Mouse (Mus musculus) kidney, postnatal 36 days (tissue): ENCODE measurements around the gene Nudt15.
A peak's percentile ranks its signal among the peaks of the same experiment; 100 is the strongest.

Experiments
- DNase-seq, 2 experiments: peaks; one replicate each; pipeline ENCODE4 v3.0.0; 2021 to 2022; ENCODE audit warnings: mixed read lengths in 2 of 2

Nudt15 gene

GRCm38 (mm10) chr14:73507702-73508376, 40.2 kb downstream of the Nudt15 start:
- DNase-seq, result no peak

GRCm38 (mm10) chr14:73507200-73507599, 40.8 kb downstream of the Nudt15 start:
- no peak for DNase-seq

- no peak for DNase-seq
These were observed 41.8 kb downstream of the Nudt15 start for GRCm38 (mm10) chr14:73506283-73506682.

GRCm38 (mm10) chr14:73503237-73503933, 44.7 kb downstream of the Nudt15 start:
- no peak for DNase-seq

- no peak for DNase-seq
These were observed 45.4 kb downstream of the Nudt15 start for GRCm38 (mm10) chr14:73502591-73503184.

GRCm38 (mm10) chr14:73501721-73502120, 46.3 kb downstream of the Nudt15 start:
- no peak for DNase-seq

GRCm38 (mm10) chr14:73501283-73501682, 46.8 kb downstream of the Nudt15 start:
- DNase-seq, result no peak

- no peak for DNase-seq
These were observed 52.3 kb downstream of the Nudt15 start for GRCm38 (mm10) chr14:73495753-73496152.

GRCm38 (mm10) chr14:73494122-73494521, 53.9 kb downstream of the Nudt15 start:
- DNase-seq, result no peak

- no peak for DNase-seq
These were observed 54.7 kb downstream of the Nudt15 start for GRCm38 (mm10) chr14:73493356-73493755.

GRCm38 (mm10) chr14:73486641-73487040, 61.4 kb downstream of the Nudt15 start:
- DNase-seq, result no peak

GRCm38 (mm10) chr14:73484366-73485110, 63.5 kb downstream of the Nudt15 start:
- peak in 1 of 2 experiments; percentile 20 for DNase-seq

GRCm38 (mm10) chr14:73483516-73484229, 64.4 kb downstream of the Nudt15 start:
- no peak for DNase-seq

GRCm38 (mm10) chr14:73479771-73480170, 68.3 kb downstream of the Nudt15 start:
- DNase-seq, result no peak

- no peak for DNase-seq
These were observed 69.7 kb downstream of the Nudt15 start for GRCm38 (mm10) chr14:73478321-73478720.

- no peak for DNase-seq
These were observed 71.0 kb downstream of the Nudt15 start for GRCm38 (mm10) chr14:73477077-73477476.

- DNase-seq, result no peak
These were observed 71.6 kb downstream of the Nudt15 start for GRCm38 (mm10) chr14:73476361-73476934.

GRCm38 (mm10) chr14:73475506-73475905, 72.5 kb downstream of the Nudt15 start:
- peak; percentile 61 to 71 for DNase-seq

GRCm38 (mm10) chr14:73474636-73475093, 73.4 kb downstream of the Nudt15 start:
- peak; percentile 41 to 67 for DNase-seq

- peak; percentile 84 for DNase-seq
These were observed 74.2 kb downstream of the Nudt15 start for GRCm38 (mm10) chr14:73473670-73474460.

- DNase-seq, result no peak
These were observed 75.8 kb downstream of the Nudt15 start for GRCm38 (mm10) chr14:73472205-73472604.
